Mouse (Mus musculus) c-Kit-negative CD71-positive TER-119-positive erythroid progenitor cells, embryonic 14.5 days (primary cell): ENCODE results near the gene Igsf11.

Source experiments
- DNase-seq: peaks from one replicate; pipeline ENCODE4 v3.0.0-alpha.2; 2013; ENCODE audit warnings: low read depth, low spot score

Igsf11 gene

GRCm38 (mm10) chr16:38892371-38892770, at the start of gene Igsf11:
Gene Igsf11 (plus strand): TSS chr16:38892671.
- no peak for DNase-seq

- DNase-seq, result peak; percentile 3
Measured at GRCm38 (mm10) chr16:38858120-38858749, 34.2 kb upstream of the Igsf11 start.

GRCm38 (mm10) chr16:38860548-38860947, 31.9 kb upstream of the Igsf11 start:
- DNase-seq, result no peak

GRCm38 (mm10) chr16:38864358-38864757, 28.1 kb upstream of the Igsf11 start:
- DNase-seq, result no peak

- DNase-seq, result no peak
Measured at GRCm38 (mm10) chr16:38873231-38873630, 19.2 kb upstream of the Igsf11 start.

- no peak for DNase-seq
Measured at GRCm38 (mm10) chr16:38874481-38874880, 18.0 kb upstream of the Igsf11 start.

- no peak for DNase-seq
Measured at GRCm38 (mm10) chr16:38898816-38899425, 6.5 kb downstream of the Igsf11 start.

GRCm38 (mm10) chr16:38900024-38900423, 7.6 kb downstream of the Igsf11 start:
- DNase-seq, result no peak

- peak; percentile 6 for DNase-seq
Measured at GRCm38 (mm10) chr16:38902111-38902778, 9.8 kb downstream of the Igsf11 start.

- DNase-seq, result no peak
Measured at GRCm38 (mm10) chr16:38903020-38903419, 10.5 kb downstream of the Igsf11 start.

- no peak for DNase-seq
Measured at GRCm38 (mm10) chr16:38904202-38904601, 11.7 kb downstream of the Igsf11 start.

- DNase-seq, result no peak
Measured at GRCm38 (mm10) chr16:38905911-38906310, 13.4 kb downstream of the Igsf11 start.

- DNase-seq, result no peak
Measured at GRCm38 (mm10) chr16:38908304-38908703, 15.8 kb downstream of the Igsf11 start.

- no peak for DNase-seq
Measured at GRCm38 (mm10) chr16:38909506-38909905, 17.0 kb downstream of the Igsf11 start.

- DNase-seq, result no peak
Measured at GRCm38 (mm10) chr16:38910088-38910487, 17.6 kb downstream of the Igsf11 start.

- DNase-seq, result no peak
Measured at GRCm38 (mm10) chr16:38915451-38915850, 23.0 kb downstream of the Igsf11 start.

GRCm38 (mm10) chr16:38916053-38916786, 23.7 kb downstream of the Igsf11 start:
- no peak for DNase-seq

- no peak for DNase-seq
Measured at GRCm38 (mm10) chr16:38916885-38917284, 24.4 kb downstream of the Igsf11 start.

GRCm38 (mm10) chr16:38918121-38918520, 25.6 kb downstream of the Igsf11 start:
- no peak for DNase-seq

- no peak for DNase-seq
Measured at GRCm38 (mm10) chr16:38920488-38920887, 28.0 kb downstream of the Igsf11 start.

- no peak for DNase-seq
Measured at GRCm38 (mm10) chr16:38924940-38925339, 32.5 kb downstream of the Igsf11 start.

GRCm38 (mm10) chr16:38928760-38929159, 36.3 kb downstream of the Igsf11 start:
- no peak for DNase-seq
